Mouse (Mus musculus) neural tube, embryonic 11.5 days (tissue): ENCODE results near the gene Kctd11. TPM values are rescaled to one million over a fixed set of nuclear protein-coding genes. Genes with fewer than 3 reads are reported as not detected.

Experiments used
- ATAC-seq: fragments of 200-750 bp; cut with Nextera tagmentation; 2 replicates; pipeline ENCODE4 v1.8.0; 2017; ENCODE audit warnings: moderate number of reproducible peaks, mild to moderate bottlenecking, moderate TSS enrichment, moderate library complexity; ENCODE audit not compliant: insufficient read depth, low FRiP score, low TSS enrichment
- DNase-seq: peaks from one replicate; pipeline ENCODE4 v3.0.0-alpha.2; 2015; ENCODE audit warnings: low spot score
- H3K27ac ChIP-seq: fragments of 300-500 bp; sonication (generic); 2 replicates; pipeline ENCODE4 v1.5.1; 2014; ENCODE audit warnings: low read depth, mild to moderate bottlenecking, low read length
- H3K27me3 ChIP-seq: fragments of 300-500 bp; sonication (generic); 2 replicates; pipeline ENCODE4 v1.6.1; 2014; ENCODE audit warnings: mild to moderate bottlenecking, low read length, mixed read lengths; ENCODE audit not compliant: control insufficient read depth, insufficient read depth
- H3K36me3 ChIP-seq: fragments of 300-500 bp; sonication (generic); 2 replicates; pipeline ENCODE4 v1.6.1; 2014; ENCODE audit warnings: mild to moderate bottlenecking, low read length, moderate library complexity, mixed read lengths; ENCODE audit not compliant: control insufficient read depth, insufficient read depth
- H3K4me1 ChIP-seq: fragments of 300-500 bp; sonication (generic); 2 replicates; pipeline ENCODE4 v1.6.1; 2014; ENCODE audit warnings: low read length, mixed read lengths; ENCODE audit not compliant: control insufficient read depth, insufficient read depth
- H3K4me2 ChIP-seq: fragments of 300-500 bp; sonication (generic); 2 replicates; pipeline ENCODE4 v1.6.1; 2014; ENCODE audit warnings: low read depth, mild to moderate bottlenecking, moderate library complexity
- H3K4me3 ChIP-seq: fragments of 300-500 bp; sonication (generic); 2 replicates; pipeline ENCODE4 v1.5.1; 2014; ENCODE audit warnings: low read depth, low read length
- H3K9ac ChIP-seq: fragments of 300-500 bp; sonication (generic); 2 replicates; pipeline ENCODE4 v1.6.1; 2014; ENCODE audit warnings: mild to moderate bottlenecking, low read length
- H3K9me3 ChIP-seq: fragments of 300-500 bp; sonication (generic); 2 replicates; pipeline ENCODE4 v1.6.1; 2016; ENCODE audit warnings: low read length; ENCODE audit not compliant: control insufficient read depth
- WGBS: fragments of 180-500 bp; shearing (Covaris S2); extraction: QIAGEN DNeasy Blood & Tissue Kit; methylation state at CpG from one replicate; pipeline ENCODE4 v1.1.7; 2014; 5-methylcytosine and 5-hydroxymethylcytosine counted together
- polyA plus RNA-seq: library from polyadenylated mRNA; unstranded; fragments of >200 nt; fragmentation: Nextera tagmentation; extraction: Ambion mirVana; gene quantifications from 2 replicates; pipeline ENCODE4 v1.2.1, GENCODE M21; 2014

The Kctd11 gene
- polyA plus RNA-seq, 1 experiment from 2014 or later, result 3.1 TPM

GRCm38 (mm10) chr11:69880506-69880852, 727 bp downstream of the Kctd11 start:
- Histone ChIP-seq H3K27ac (peak overlapping the region; percentile 34; the same call in 1 of the 2 replicates), H3K9ac (peak overlapping the region; percentile 63), H3K4me3 (peak overlapping the region; percentile 50), H3K4me1 (peaks cover 13% of the 10 kb centered on the region), H3K9me3 (no peaks in the 10 kb centered on the region), H3K27me3 (no peaks in the 10 kb centered on the region), H3K36me3 (no peaks in the 10 kb centered on the region), H3K4me2 (peak overlapping the region; percentile 79)
- under 1% methylated on average over 18 of the region's 18 CpGs for WGBS
- ATAC-seq, result peak; percentile 23
- DNase-seq, result peak; percentile 79

GRCm38 (mm10) chr11:69879711-69880110, 1.5 kb downstream of the Kctd11 start:
- Histone ChIP-seq H3K9ac (no peak overlapping the region), H3K4me2 (peak overlapping the region; percentile 79), H3K4me1 (peaks cover 13% of the 10 kb centered on the region), H3K27ac (no peak overlapping the region), H3K27me3 (no peaks in the 10 kb centered on the region), H3K4me3 (peak overlapping the region; percentile 13; the same call in 1 of the 2 replicates), H3K36me3 (no peaks in the 10 kb centered on the region), H3K9me3 (no peaks in the 10 kb centered on the region)
- ATAC-seq (no peak), DNase-seq (no peak)
- 49% methylated on average over 15 of the region's 15 CpGs for WGBS

- ATAC-seq (no peak), DNase-seq (no peak)
- H3K9me3 ChIP-seq, result no peaks in the 10 kb centered on the region
- H3K4me1 ChIP-seq, result peaks cover 13% of the 10 kb centered on the region
- H3K4me2 ChIP-seq, result no peak overlapping the region
- H3K4me3 ChIP-seq, result no peak overlapping the region
- 89% methylated on average over 6 of the region's 6 CpGs for WGBS
- no peaks in the 10 kb centered on the region for H3K36me3 ChIP-seq
- no peaks in the 10 kb centered on the region for H3K27me3 ChIP-seq
- H3K27ac ChIP-seq, result no peak overlapping the region
- H3K9ac ChIP-seq, result no peak overlapping the region
Observed at GRCm38 (mm10) chr11:69878952-69879351, 2.3 kb downstream of the Kctd11 start.

- ATAC-seq (no peak), DNase-seq (no peak)
- Histone ChIP-seq H3K9ac (no peak overlapping the region), H3K4me3 (no peak overlapping the region), H3K27ac (no peak overlapping the region), H3K27me3 (no peaks in the 10 kb centered on the region), H3K4me2 (no peak overlapping the region; the same call in 1 of the 2 replicates), H3K36me3 (no peaks in the 10 kb centered on the region), H3K9me3 (no peaks in the 10 kb centered on the region), H3K4me1 (peaks cover 13% of the 10 kb centered on the region)
- 91% methylated on average over 3 of the region's 3 CpGs for WGBS
Observed at GRCm38 (mm10) chr11:69878399-69878798, 2.8 kb downstream of the Kctd11 start.

GRCm38 (mm10) chr11:69877878-69878277, 3.3 kb downstream of the Kctd11 start, which contains the start of gene Tmem95:
Gene Tmem95, minus strand, starts transcription at chr11:69878018.
- no peak for DNase-seq
- WGBS, result 94% methylated on average over 11 of the region's 11 CpGs
- Histone ChIP-seq H3K4me2 (peak within 1 kb of the TSS; percentile 3), H3K27ac (no peak within 1 kb of the TSS), H3K9ac (no peak within 1 kb of the TSS), H3K9me3 (no peaks in the 10 kb centered on the region), H3K4me3 (no peak within 1 kb of the TSS), H3K4me1 (peaks cover 13% of the 10 kb centered on the region), H3K36me3 (no peaks in the 10 kb centered on the region), H3K27me3 (no peaks in the 10 kb centered on the region)
- no peak for ATAC-seq

GRCm38 (mm10) chr11:69876867-69877266, 4.3 kb downstream of the Kctd11 start:
- no peak overlapping the region for H3K27ac ChIP-seq
- H3K27me3 ChIP-seq, result no peaks in the 10 kb centered on the region
- no peaks in the 10 kb centered on the region for H3K36me3 ChIP-seq
- WGBS, result 3% methylated on average over 12 of the region's 12 CpGs
- no peak overlapping the region for H3K4me3 ChIP-seq
- DNase-seq (peak; percentile 85), ATAC-seq (0 out of 2 replicates have a peak, but pooled peaks have one; percentile 40)
- H3K4me2 ChIP-seq, result peak overlapping the region; percentile 3; the same call in 1 of the 2 replicates
- no peak overlapping the region for H3K9ac ChIP-seq
- H3K9me3 ChIP-seq, result no peaks in the 10 kb centered on the region
- H3K4me1 ChIP-seq, result peaks cover 13% of the 10 kb centered on the region

- Histone ChIP-seq H3K4me2 (no peak overlapping the region), H3K4me3 (no peak overlapping the region), H3K9me3 (no peaks in the 10 kb centered on the region), H3K27ac (no peak overlapping the region), H3K4me1 (peaks cover 9% of the 10 kb centered on the region), H3K27me3 (no peaks in the 10 kb centered on the region), H3K36me3 (no peaks in the 10 kb centered on the region), H3K9ac (no peak overlapping the region)
- DNase-seq (no peak), ATAC-seq (no peak)
- 66% methylated on average over 7 of the region's 7 CpGs for WGBS
Observed at GRCm38 (mm10) chr11:69876186-69876585, 5.0 kb downstream of the Kctd11 start.

- no peak overlapping the region for H3K9ac ChIP-seq
- DNase-seq, result no peak
- WGBS, result 72% methylated on average over 4 of the region's 4 CpGs
- H3K4me3 ChIP-seq, result no peak overlapping the region
- no peaks in the 10 kb centered on the region for H3K4me1 ChIP-seq
- no peaks in the 10 kb centered on the region for H3K9me3 ChIP-seq
- H3K4me2 ChIP-seq, result no peak overlapping the region
- no peaks in the 10 kb centered on the region for H3K36me3 ChIP-seq
- ATAC-seq, result no peak
- no peaks in the 10 kb centered on the region for H3K27me3 ChIP-seq
- no peak overlapping the region for H3K27ac ChIP-seq
Observed at GRCm38 (mm10) chr11:69872451-69872850, 8.8 kb downstream of the Kctd11 start.

GRCm38 (mm10) chr11:69871822-69872221, 9.4 kb downstream of the Kctd11 start:
- WGBS, result 84% methylated on average over 7 of the region's 7 CpGs
- H3K9ac ChIP-seq, result no peak overlapping the region
- no peak for ATAC-seq

More at GRCm38 (mm10) chr11:69871822-69872221, 9.4 kb downstream of the Kctd11 start:
- DNase-seq, result no peak
- no peak overlapping the region for H3K4me3 ChIP-seq
- no peaks in the 10 kb centered on the region for H3K4me1 ChIP-seq
- no peaks in the 10 kb centered on the region for H3K36me3 ChIP-seq
- H3K27me3 ChIP-seq, result no peaks in the 10 kb centered on the region
- no peak overlapping the region for H3K4me2 ChIP-seq
- H3K9me3 ChIP-seq, result no peaks in the 10 kb centered on the region
- no peak overlapping the region for H3K27ac ChIP-seq
